10 mouse cellular contexts compared by ENCODE assay signal in genomic region chr6:21987554-21987953, GRCm38 (mm10). TPM values are rescaled to one million over a fixed set of nuclear protein-coding genes. Genes with fewer than 3 reads are reported as not detected.
DNase-seq lines count a peak whose midpoint lies in the region; ATAC-seq and TF ChIP-seq lines count a peak whose summit lies in the region.
"Had no signal": no experiment of that assay in that cellular context is flagged by ENCODE, and none has a peak within 500 bp of the region (broad histone marks: within the 10 kb centered on the region; RNA-seq: fewer than 3 reads in every experiment).

No protein-coding gene starts in this region.

- H3K4me3 ChIP-seq in heart, adult 2 months = peak overlapping the region; percentile 80
- peak overlapping the region; percentile 54 for H3K4me3 ChIP-seq in lung, embryonic 15.5 days
- peak overlapping the region; percentile 53 for H3K4me3 ChIP-seq in intestine, embryonic 14.5 days (ENCODE audit: low read depth, low read length)
- H3K4me3 ChIP-seq in myocyte = peak overlapping the region; percentile 43

- H3K4me2 ChIP-seq in lung, embryonic 15.5 days = peak overlapping the region; percentile 84
- peak overlapping the region; percentile 92 for H3K4me2 ChIP-seq in intestine, embryonic 14.5 days (ENCODE audit: low read length)
- H3K4me2 ChIP-seq in myocyte (ENCODE audit: low read depth) = peak overlapping the region; percentile 94

- TF ChIP-seq CTCF in heart, adult 2 months (IDR thresholded peaks at IDR 0.05) = no peak

- no peak for TF ChIP-seq POLR2A in heart, adult 2 months (IDR thresholded peaks at IDR 0.05; ENCODE audit: insufficient read depth, low read depth, low read length)
- no peak for TF ChIP-seq POLR2A in myocyte (IDR thresholded peaks at IDR 0.05; ENCODE audit: insufficient read length, low read depth)

- no peak for DNase-seq in heart, adult 2 months
- no peak for DNase-seq in heart, postnatal 25 days (ENCODE audit: low spot score)
- no peak for DNase-seq in lung, postnatal 10 days
- no peak for DNase-seq in intestine, embryonic 14.5 days (ENCODE audit: low spot score)
- DNase-seq in urinary bladder, adult 2 months (ENCODE audit: low spot score) = no peak
- no peak for DNase-seq in T-cell, adult 2 months (ENCODE audit: low spot score)
- DNase-seq: thymus, postnatal 25 days had no signal

- no peak for TF ChIP-seq EP300 in heart, adult 2 months (IDR thresholded peaks at IDR 0.05; ENCODE audit: insufficient read depth, low read depth, low read length)

- H3K9me3 ChIP-seq in lung, embryonic 15.5 days = no peaks in the 10 kb centered on the region
- H3K9me3 ChIP-seq in intestine, embryonic 14.5 days (ENCODE audit: control insufficient read depth, low read length) = no peaks in the 10 kb centered on the region

- H3K4me1 ChIP-seq in heart, adult 2 months (ENCODE audit: control insufficient read depth, insufficient read depth, low read length) = peaks cover 11% of the 10 kb centered on the region
- H3K4me1 ChIP-seq in lung, embryonic 15.5 days = 0 out of 2 replicates have a peak, but pooled peaks cover 5% of the 10 kb centered on the region
- no peaks in the 10 kb centered on the region for H3K4me1 ChIP-seq in intestine, embryonic 14.5 days (replicated peaks; ENCODE audit: control insufficient read depth, insufficient read depth, low read length)

- no peak overlapping the region for H3ac ChIP-seq in myocyte (ENCODE audit: control insufficient read depth, insufficient read length)

- no peaks in the 10 kb centered on the region for H3K27me3 ChIP-seq in heart, adult 2 months (ENCODE audit: control insufficient read depth, insufficient read depth, low read length)
- no peaks in the 10 kb centered on the region for H3K27me3 ChIP-seq in lung, embryonic 15.5 days
- no peaks in the 10 kb centered on the region for H3K27me3 ChIP-seq in intestine, embryonic 14.5 days (replicated peaks; ENCODE audit: control insufficient read depth, insufficient read depth, low read length)
- H3K27me3 ChIP-seq in myocyte (ENCODE audit: control insufficient read depth, insufficient read depth, insufficient read length) = no peaks in the 10 kb centered on the region

- no peak for ATAC-seq in lung, embryonic 15.5 days (ENCODE audit: borderline replicate concordance, extremely low read depth, low FRiP score, low TSS enrichment)
- ATAC-seq in intestine, embryonic 14.5 days (replicated peaks; ENCODE audit: low FRiP score, low TSS enrichment, low read depth) = no peak
- ATAC-seq: midbrain, embryonic 16.5 days had no signal

- WGBS in heart, adult 2 months = 73% methylated on average over 2 of the region's 2 CpGs
- 60% methylated on average over 2 of the region's 2 CpGs for WGBS in lung, embryonic 15.5 days
- WGBS in intestine, embryonic 14.5 days = 58% methylated on average over 2 of the region's 2 CpGs

- intact Hi-C loops in heart, adult 2 months (cut with DNase I) = loop anchor here (2.0 to 5.0 kb wide), 3 partner anchors 13 to 190 kb away; no protein-coding TSS in a partner anchor
- intact Hi-C loops in heart, postnatal 25 days (cut with DNase I) = loop anchor here (2.0 kb wide), 1 partner anchor 13 kb away; no protein-coding TSS in a partner anchor

- H3K79me2 ChIP-seq in heart, adult 2 months (replicated peaks; ENCODE audit: control insufficient read depth, insufficient read depth, low read length) = peaks cover 3% of the 10 kb centered on the region; the same call in 1 of the 2 replicates
- H3K79me2 ChIP-seq in myocyte (ENCODE audit: control insufficient read depth, insufficient read depth) = no peaks in the 10 kb centered on the region

- H3K9ac ChIP-seq in heart, adult 2 months (ENCODE audit: low read depth, low read length) = peak overlapping the region; percentile 54; the same call in 1 of the 2 replicates
- H3K9ac ChIP-seq in lung, embryonic 15.5 days = 0 out of 2 replicates have a peak overlapping the region, but pooled peaks have one; percentile 17
- peak overlapping the region; percentile 59 for H3K9ac ChIP-seq in intestine, embryonic 14.5 days (ENCODE audit: low read length)

- peaks cover 30% of the 10 kb centered on the region for H3K36me3 ChIP-seq in heart, adult 2 months (ENCODE audit: control insufficient read depth, insufficient read depth, low read length)
- H3K36me3 ChIP-seq in lung, embryonic 15.5 days = no peaks in the 10 kb centered on the region
- no peaks in the 10 kb centered on the region for H3K36me3 ChIP-seq in intestine, embryonic 14.5 days (ENCODE audit: control insufficient read depth, insufficient read depth, low read length)
- no peaks in the 10 kb centered on the region for H3K36me3 ChIP-seq in myocyte (ENCODE audit: control insufficient read depth, insufficient read depth)

- peak overlapping the region; percentile 92 for H3K27ac ChIP-seq in heart, adult 2 months
- no peak overlapping the region for H3K27ac ChIP-seq in lung, embryonic 15.5 days
- H3K27ac ChIP-seq in intestine, embryonic 14.5 days (ENCODE audit: low read depth) = no peak overlapping the region

TF ChIP-seq in myocyte, 11 proteins besides CTCF, POLR2A, EP300 and RAD21:
- no peak for TF ChIP-seq MYOD1 (IDR thresholded peaks at IDR 0.05; ENCODE audit: control insufficient read depth in 1 of 3, insufficient read length in 2 of 3, low read depth in 2 of 3)
- no peak for TF ChIP-seq CEBPB (IDR thresholded peaks at IDR 0.05; ENCODE audit: insufficient read depth, poor library complexity, severe bottlenecking)
- no peak for TF ChIP-seq MAX (IDR thresholded peaks at IDR 0.05; ENCODE audit: low read depth)
- no peak for TF ChIP-seq MYOG (IDR thresholded peaks at IDR 0.05; ENCODE audit: control insufficient read depth in 1 of 3, insufficient read depth in 1 of 3, insufficient read length in 2 of 3, low read depth in 2 of 3)
- no peak for TF ChIP-seq TCF3 (IDR thresholded peaks at IDR 0.05; ENCODE audit: insufficient read length, low read depth)
- TF ChIP-seq SRF (IDR thresholded peaks at IDR 0.05; ENCODE audit: control insufficient read depth, insufficient read length, low read depth) = no peak
- TF ChIP-seq TCF12 (IDR thresholded peaks at IDR 0.05; ENCODE audit: insufficient read depth, poor library complexity, severe bottlenecking) = no peak
- TF ChIP-seq REST (IDR thresholded peaks at IDR 0.05; ENCODE audit: insufficient read depth, insufficient read length) = no peak
- no peak for TF ChIP-seq POLR2AphosphoS2 (IDR thresholded peaks at IDR 0.05; ENCODE audit: insufficient read length, low read depth)
- no peak for TF ChIP-seq E2F4 (IDR thresholded peaks at IDR 0.05; ENCODE audit: insufficient read depth)
- no peak for TF ChIP-seq USF1 (IDR thresholded peaks at IDR 0.05; ENCODE audit: low read depth)

RNA-seq across cellular contexts. Expression of gene Cped1, which starts 1.8 kb away (rescaled TPM):
- total RNA-seq in heart, adult 2 months (2021) = 10 to 100 TPM; 23.0 to 23.3 TPM
- 6.9 and 13.5 TPM in 2 replicates for polyA plus RNA-seq in heart, adult 2 months (2012; rRNA removed)
- 10 to 100 TPM; 18.0 to 22.8 TPM for total RNA-seq in heart, postnatal 25 days (2021)
- 24.3 and 25.0 TPM in 2 replicates for polyA plus RNA-seq in lung, embryonic 15.5 days (2015; fragmentation: Nextera tagmentation; extraction: Ambion mirVana)
- 35.5 and 38.5 TPM in 2 replicates for polyA plus RNA-seq in intestine, embryonic 14.5 days (2014; fragmentation: Nextera tagmentation; extraction: Ambion mirVana)
- 0.79 TPM for polyA plus RNA-seq in myocyte (2012; fragmentation: generic; extraction: Trizol)
- 28.5 and 33.2 TPM in 2 replicates for polyA plus RNA-seq in urinary bladder, adult 2 months (2012; rRNA removed)

RNA-seq across cellular contexts. Expression of gene Ing3, which starts 38.2 kb away (rescaled TPM):
- total RNA-seq in heart, adult 2 months (2021) = 10 to 100 TPM; 12.1 to 14.9 TPM
- polyA plus RNA-seq in heart, adult 2 months (2012; rRNA removed) = 5.1 and 7.9 TPM in 2 replicates
- total RNA-seq in heart, postnatal 25 days (2021) = 10 to 100 TPM; 13.2 to 17.3 TPM
- 49.6 and 56.6 TPM in 2 replicates for polyA plus RNA-seq in lung, embryonic 15.5 days (2015; fragmentation: Nextera tagmentation; extraction: Ambion mirVana)
- polyA plus RNA-seq in intestine, embryonic 14.5 days (2014; fragmentation: Nextera tagmentation; extraction: Ambion mirVana) = 41.3 and 49.9 TPM in 2 replicates
- 8.1 TPM for polyA plus RNA-seq in myocyte (2012; fragmentation: generic; extraction: Trizol)
- 15.5 and 16.1 TPM in 2 replicates for polyA plus RNA-seq in urinary bladder, adult 2 months (2012; rRNA removed)
